Mouse (Mus musculus) lung, adult 2 months (tissue): ENCODE results near the gene Fstl5.

Source experiments
- CTCF ChIP-seq: fragments of 200-500 bp; IDR thresholded peaks from 2 replicates; pipeline ENCODE4 v1.5.1; 2011; ENCODE audit warnings: mild to moderate bottlenecking, low read length, control low read depth; ENCODE audit not compliant: insufficient read depth
- POLR2A ChIP-seq: fragments of 200-500 bp; IDR thresholded peaks from 2 replicates; pipeline ENCODE4 v1.6.1; 2011; ENCODE audit warnings: low read depth, mild to moderate bottlenecking, control low read depth, low read length, borderline replicate concordance; ENCODE audit errors: extremely low read depth

DNA sequence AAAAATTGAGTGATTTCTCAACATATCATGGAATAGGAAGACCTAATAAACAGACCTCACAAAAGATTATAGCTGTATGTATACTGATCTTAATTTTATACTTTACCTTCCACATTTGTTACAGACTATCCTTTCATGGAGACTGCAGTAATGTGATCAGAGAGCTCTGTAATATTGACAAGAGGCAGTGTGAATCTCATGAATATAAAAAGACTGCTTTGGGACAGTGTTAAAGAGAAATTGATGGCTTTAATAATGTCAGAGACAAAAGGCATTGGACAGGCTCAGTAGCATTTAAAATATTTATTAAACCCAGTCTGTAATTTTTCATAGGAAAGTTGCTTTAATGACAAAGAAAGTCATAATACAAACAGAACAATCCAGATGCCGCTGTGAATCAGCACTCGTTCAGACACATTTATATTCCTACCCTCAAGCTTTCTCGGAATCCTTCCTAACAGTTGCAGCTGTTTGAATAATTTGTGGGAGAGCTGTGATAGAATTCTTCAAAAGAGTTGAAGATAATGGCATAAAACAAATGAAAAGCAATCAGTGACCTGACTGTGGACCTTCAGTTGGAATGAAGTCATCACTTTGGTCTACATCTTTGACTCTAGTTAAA, 499.0 kb downstream of the Fstl5 start:
- no peak for TF ChIP-seq POLR2A
- TF ChIP-seq CTCF, result no peak
